Mouse (Mus musculus) stomach, embryonic 15.5 days (tissue): Measurements from ENCODE around the gene Thada. TPM values are rescaled to one million over a fixed set of nuclear protein-coding genes. Genes with fewer than 3 reads are reported as not detected.

ENCODE experiments used
- ATAC-seq: fragments of 200-750 bp; cut with Nextera tagmentation; 2 replicates; pipeline ENCODE4 v1.8.0; 2017; ENCODE audit warnings: low read depth, moderate number of reproducible peaks, moderate TSS enrichment; ENCODE audit not compliant: insufficient read depth, low FRiP score
- H3K27ac ChIP-seq: fragments of 300-500 bp; sonication (generic); 2 replicates; pipeline ENCODE4 v1.5.1; 2015; ENCODE audit warnings: mild to moderate bottlenecking, inconsistent platforms
- H3K27me3 ChIP-seq: fragments of 300-500 bp; sonication (generic); replicated peaks from 2 replicates; pipeline ENCODE4 v1.6.1; 2015; ENCODE audit warnings: inconsistent platforms
- H3K36me3 ChIP-seq: fragments of 300-500 bp; sonication (generic); 2 replicates; pipeline ENCODE4 v1.6.1; 2015; ENCODE audit warnings: inconsistent platforms
- H3K4me1 ChIP-seq: fragments of 300-500 bp; sonication (generic); 2 replicates; pipeline ENCODE4 v1.6.1; 2015; ENCODE audit warnings: inconsistent platforms
- H3K4me2 ChIP-seq: fragments of 300-500 bp; sonication (generic); 2 replicates; pipeline ENCODE4 v1.6.1; 2015; ENCODE audit warnings: mild to moderate bottlenecking, inconsistent platforms
- H3K4me3 ChIP-seq: fragments of 300-500 bp; sonication (generic); replicated peaks from 2 replicates; pipeline ENCODE4 v1.5.1; 2015; ENCODE audit warnings: inconsistent platforms
- H3K9ac ChIP-seq: fragments of 300-500 bp; sonication (generic); 2 replicates; pipeline ENCODE4 v1.6.1; 2015; ENCODE audit warnings: inconsistent platforms
- H3K9me3 ChIP-seq: fragments of 300-500 bp; sonication (generic); 2 replicates; pipeline ENCODE4 v1.6.1; 2016; ENCODE audit warnings: inconsistent platforms
- WGBS: fragments of 180-500 bp; shearing (Covaris S2); methylation state at CpG from one replicate; pipeline ENCODE4 v1.1.7; 2015; 5-methylcytosine and 5-hydroxymethylcytosine counted together
- polyA plus RNA-seq: library from polyadenylated mRNA; unstranded; fragments of >200 nt; fragmentation: Nextera tagmentation; extraction: Ambion mirVana; gene quantifications from 2 replicates; pipeline ENCODE4 v1.2.1, GENCODE M21; 2015

The Thada gene
- polyA plus RNA-seq, 1 experiment from 2014 or later, result 7.8 TPM

GRCm38 (mm10) chr17:84365791-84366301, 100.2 kb downstream of the Thada start:
- WGBS, result 30% methylated on average over 6 of the region's 6 CpGs

DNA sequence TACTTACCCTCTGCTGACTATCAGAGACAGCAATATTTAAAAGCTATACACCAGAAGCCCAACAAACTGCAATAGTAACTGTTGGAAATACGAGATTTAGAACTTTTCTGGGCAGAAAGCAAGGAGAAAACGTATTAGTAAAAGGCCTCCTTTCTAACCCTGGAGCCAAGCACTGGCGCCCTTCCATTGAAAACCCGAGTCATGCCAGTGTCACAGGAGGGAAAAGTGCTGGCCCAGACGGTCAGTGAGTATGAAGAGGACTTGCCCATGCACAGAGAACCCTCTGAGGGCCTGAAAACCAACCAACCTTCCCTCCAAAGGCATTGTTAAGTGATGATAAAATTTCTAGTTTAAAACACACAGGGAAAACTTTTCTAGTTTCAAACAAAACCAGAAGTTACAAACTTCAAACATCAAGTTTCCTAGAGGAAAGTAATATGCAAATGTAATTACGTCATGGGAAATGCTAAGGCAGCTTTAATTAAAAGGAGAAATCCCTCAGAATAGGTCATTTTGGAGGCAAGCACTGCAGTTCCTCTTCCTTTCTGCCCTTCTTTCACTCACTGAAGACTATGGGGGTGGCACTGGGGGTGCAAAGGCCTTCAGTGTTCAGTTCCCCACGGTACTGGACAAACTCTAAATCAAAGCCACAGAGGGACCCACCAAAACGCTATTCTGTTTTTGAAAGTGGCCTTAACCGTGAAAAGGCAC, 100.8 kb downstream of the Thada start:
- WGBS, result 55% methylated on average over 9 of the region's 9 CpGs
- Histone ChIP-seq H3K9me3 (no peaks in the 10 kb centered on the region), H3K9ac (no peak overlapping the region), H3K27ac (peak overlapping the region; percentile 88), H3K4me3 (no peak overlapping the region), H3K4me1 (peaks cover 32% of the 10 kb centered on the region), H3K36me3 (no peaks in the 10 kb centered on the region), H3K4me2 (peak overlapping the region; percentile 2; the same call in 1 of the 2 replicates), H3K27me3 (no peaks in the 10 kb centered on the region)
- ATAC-seq, result no peak

More at GRCm38 (mm10) chr17:84365791-84366301, 100.2 kb downstream of the Thada start:
- Histone ChIP-seq H3K27me3 (no peaks in the 10 kb centered on the region), H3K4me3 (no peak overlapping the region), H3K4me1 (peaks cover 35% of the 10 kb centered on the region), H3K9ac (no peak overlapping the region), H3K27ac (peak overlapping the region; percentile 88), H3K4me2 (peak overlapping the region; percentile 2; the same call in 1 of the 2 replicates), H3K36me3 (no peaks in the 10 kb centered on the region), H3K9me3 (no peaks in the 10 kb centered on the region)
- peak; percentile 85 for ATAC-seq

DNA sequence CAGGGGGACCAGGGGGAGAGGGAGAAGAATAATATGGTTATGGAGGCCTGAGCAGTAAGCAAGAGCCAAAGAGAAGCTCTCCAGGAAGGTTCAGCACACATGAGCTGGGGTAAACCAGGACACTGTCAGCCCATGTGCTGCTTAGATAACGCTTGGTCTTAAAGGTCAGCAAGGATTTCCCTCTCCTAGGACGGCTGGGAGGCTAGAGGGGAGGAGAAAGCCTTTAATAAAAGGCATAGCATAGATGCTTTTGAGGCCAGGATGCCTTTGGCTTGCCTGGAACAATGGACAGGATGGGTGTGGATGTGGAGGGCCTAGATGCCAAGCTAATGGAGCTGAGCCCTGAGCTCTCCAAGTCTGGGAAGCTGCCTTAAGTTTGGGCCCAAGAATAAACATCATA, 102.6 kb downstream of the Thada start:
- no peak for ATAC-seq
- H3K9ac ChIP-seq, result no peak overlapping the region
- no peaks in the 10 kb centered on the region for H3K9me3 ChIP-seq
- H3K4me2 ChIP-seq, result no peak overlapping the region
- H3K27ac ChIP-seq, result 0 out of 2 replicates have a peak overlapping the region, but pooled peaks have one; percentile 21
- no peaks in the 10 kb centered on the region for H3K27me3 ChIP-seq
- 35% methylated on average over 2 of the region's 2 CpGs for WGBS
- no peak overlapping the region for H3K4me3 ChIP-seq
- peaks cover 23% of the 10 kb centered on the region for H3K4me1 ChIP-seq
- H3K36me3 ChIP-seq, result no peaks in the 10 kb centered on the region

DNA sequence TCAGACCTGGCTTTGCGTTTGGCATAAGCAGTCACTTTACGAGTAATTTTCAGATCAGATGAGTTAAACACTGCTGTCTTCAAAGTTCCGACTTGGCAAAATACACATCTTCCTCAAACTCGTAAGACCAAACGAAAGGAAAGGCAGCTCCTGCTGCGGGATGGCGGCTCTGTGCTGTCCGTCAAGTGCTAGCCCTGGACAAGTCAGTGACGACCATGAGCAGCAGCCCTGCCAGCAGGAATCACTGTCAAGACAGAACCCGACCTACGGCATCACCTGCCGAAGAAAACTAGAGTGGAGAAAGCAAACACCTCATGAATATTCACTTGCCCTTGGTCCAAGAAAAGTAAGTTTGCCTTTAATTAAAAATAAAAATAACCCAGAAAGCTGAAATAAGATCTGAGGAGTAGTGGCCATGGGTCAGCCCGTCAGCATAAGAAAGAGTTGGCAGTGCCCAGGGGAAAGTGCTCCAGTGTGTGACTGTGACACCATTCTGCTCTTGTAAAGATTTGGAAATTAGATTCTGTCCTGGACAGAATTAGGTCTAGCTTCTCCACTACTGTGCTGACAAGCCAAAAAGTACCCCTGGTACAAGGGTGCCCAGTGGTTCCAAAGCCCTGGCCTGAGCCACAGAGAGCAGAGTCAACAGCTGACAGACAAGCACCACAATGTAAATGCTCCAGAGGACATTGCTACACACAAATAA, 103.3 kb downstream of the Thada start:
- no peaks in the 10 kb centered on the region for H3K27me3 ChIP-seq
- 77% methylated on average over 13 of the region's 13 CpGs for WGBS
- peaks cover 20% of the 10 kb centered on the region for H3K4me1 ChIP-seq
- H3K9me3 ChIP-seq, result no peaks in the 10 kb centered on the region
- no peak for ATAC-seq
- H3K9ac ChIP-seq, result no peak overlapping the region
- H3K4me3 ChIP-seq, result no peak overlapping the region
- no peak overlapping the region for H3K4me2 ChIP-seq
- no peak overlapping the region; the same call in 1 of the 2 replicates for H3K27ac ChIP-seq
- no peaks in the 10 kb centered on the region for H3K36me3 ChIP-seq

DNA sequence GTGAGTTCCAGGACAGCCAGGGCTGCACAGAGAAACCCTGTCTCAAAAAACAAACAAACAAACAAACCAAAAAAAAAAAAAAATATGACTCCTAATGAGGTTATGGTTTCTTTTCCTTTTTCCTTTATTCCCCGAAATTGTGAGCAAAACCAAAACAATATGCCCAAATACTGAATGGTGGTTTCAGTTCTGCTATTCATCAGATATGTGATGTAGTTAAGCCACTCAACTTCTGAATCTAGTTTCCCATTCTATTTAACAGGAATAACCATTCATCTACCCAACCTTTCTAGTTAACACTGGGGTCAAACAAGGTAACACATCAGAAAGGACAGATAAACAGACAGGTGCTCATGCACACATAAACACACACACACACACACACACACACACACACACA, 105.0 kb downstream of the Thada start:
- Histone ChIP-seq H3K36me3 (no peaks in the 10 kb centered on the region), H3K9ac (no peak overlapping the region), H3K27ac (no peak overlapping the region), H3K4me3 (no peak overlapping the region), H3K9me3 (no peaks in the 10 kb centered on the region), H3K4me2 (no peak overlapping the region), H3K27me3 (no peaks in the 10 kb centered on the region), H3K4me1 (peaks cover 16% of the 10 kb centered on the region)
- no peak for ATAC-seq
- 75% methylated on average over 1 of the region's 1 CpGs for WGBS

- Histone ChIP-seq H3K27ac (no peak overlapping the region), H3K4me2 (no peak overlapping the region)
- 58% methylated on average over 7 of the region's 7 CpGs for WGBS
Observed at GRCm38 (mm10) chr17:84359810-84360209, 106.2 kb downstream of the Thada start.

GRCm38 (mm10) chr17:84358951-84359644, 106.9 kb downstream of the Thada start:
- ATAC-seq, result no peak
- 90% methylated on average over 10 of the region's 10 CpGs for WGBS

More at GRCm38 (mm10) chr17:84359810-84360209, 106.2 kb downstream of the Thada start:
- Histone ChIP-seq H3K4me3 (no peak overlapping the region), H3K9me3 (no peaks in the 10 kb centered on the region), H3K27me3 (no peaks in the 10 kb centered on the region), H3K36me3 (no peaks in the 10 kb centered on the region), H3K9ac (no peak overlapping the region), H3K4me1 (peaks cover 9% of the 10 kb centered on the region)
- no peak for ATAC-seq

DNA sequence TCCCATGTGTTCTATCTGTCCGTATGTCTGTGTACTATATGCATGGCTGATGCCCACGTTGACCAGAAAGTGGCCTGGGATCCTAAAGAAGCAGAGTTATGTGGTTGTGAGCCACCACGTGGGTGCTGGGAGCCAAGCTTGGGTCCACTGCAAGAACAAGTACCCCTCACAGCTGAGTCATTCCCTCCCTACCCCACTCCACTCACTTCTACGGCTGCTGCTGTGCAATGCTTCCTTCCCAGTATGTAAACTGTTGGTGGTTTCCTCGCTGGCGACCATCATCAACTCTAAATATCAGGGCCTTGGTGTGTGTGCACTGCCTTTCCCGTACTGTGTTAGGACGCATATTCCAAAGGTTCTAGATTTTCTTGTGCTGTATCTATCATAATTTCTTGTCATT, 108.2 kb downstream of the Thada start:
- ATAC-seq, result no peak
- WGBS, result 88% methylated on average over 8 of the region's 8 CpGs
- peaks cover 4% of the 10 kb centered on the region; the same call in 1 of the 2 replicates for H3K4me1 ChIP-seq
- no peaks in the 10 kb centered on the region for H3K36me3 ChIP-seq
- H3K27me3 ChIP-seq, result no peaks in the 10 kb centered on the region
- no peak overlapping the region for H3K4me3 ChIP-seq
- no peak overlapping the region for H3K4me2 ChIP-seq
- no peak overlapping the region for H3K9ac ChIP-seq
- no peaks in the 10 kb centered on the region for H3K9me3 ChIP-seq
- H3K27ac ChIP-seq, result no peak overlapping the region

More at GRCm38 (mm10) chr17:84358951-84359644, 106.9 kb downstream of the Thada start:
- Histone ChIP-seq H3K27ac (no peak overlapping the region), H3K4me2 (no peak overlapping the region), H3K9me3 (no peaks in the 10 kb centered on the region), H3K4me3 (no peak overlapping the region), H3K4me1 (peaks cover 10% of the 10 kb centered on the region), H3K9ac (no peak overlapping the region), H3K36me3 (no peaks in the 10 kb centered on the region), H3K27me3 (no peaks in the 10 kb centered on the region)

GRCm38 (mm10) chr17:84356056-84356887, 109.7 kb downstream of the Thada start:
- WGBS, result 80% methylated on average over 8 of the region's 8 CpGs
- Histone ChIP-seq H3K4me1 (peaks cover 4% of the 10 kb centered on the region; the same call in 1 of the 2 replicates), H3K9ac (no peak overlapping the region), H3K27ac (no peak overlapping the region), H3K9me3 (no peaks in the 10 kb centered on the region), H3K4me2 (no peak overlapping the region), H3K4me3 (no peak overlapping the region), H3K36me3 (no peaks in the 10 kb centered on the region), H3K27me3 (no peaks in the 10 kb centered on the region)
- ATAC-seq, result no peak

GRCm38 (mm10) chr17:84355006-84355405, 111.0 kb downstream of the Thada start:
- no peak overlapping the region for H3K9ac ChIP-seq
- 95% methylated on average over 3 of the region's 3 CpGs for WGBS

GRCm38 (mm10) chr17:84353902-84354311, 112.1 kb downstream of the Thada start:
- Histone ChIP-seq H3K27me3 (no peaks in the 10 kb centered on the region), H3K9ac (no peak overlapping the region), H3K4me1 (peaks cover 4% of the 10 kb centered on the region; the same call in 1 of the 2 replicates), H3K27ac (peak overlapping the region; percentile 74), H3K36me3 (no peaks in the 10 kb centered on the region), H3K4me2 (no peak overlapping the region), H3K9me3 (no peaks in the 10 kb centered on the region), H3K4me3 (no peak overlapping the region)
- ATAC-seq, result no peak
- 65% methylated on average over 5 of the region's 5 CpGs for WGBS

More at GRCm38 (mm10) chr17:84355006-84355405, 111.0 kb downstream of the Thada start:
- H3K27me3 ChIP-seq, result no peaks in the 10 kb centered on the region
- H3K4me2 ChIP-seq, result no peak overlapping the region
- no peaks in the 10 kb centered on the region for H3K36me3 ChIP-seq
- peak overlapping the region; percentile 22; the same call in 1 of the 2 replicates for H3K27ac ChIP-seq
- no peak for ATAC-seq
- no peaks in the 10 kb centered on the region for H3K9me3 ChIP-seq
- H3K4me1 ChIP-seq, result peaks cover 4% of the 10 kb centered on the region; the same call in 1 of the 2 replicates
- H3K4me3 ChIP-seq, result no peak overlapping the region
